Mouse (Mus musculus): ENCODE measurements at regions not wholly inside any gene's neighbourhood (a gene's known extent, or its start where the extent isn't known, plus 50 kb on each side); places are given as distances from the start of the nearest gene placed in this dataset.

DNA sequence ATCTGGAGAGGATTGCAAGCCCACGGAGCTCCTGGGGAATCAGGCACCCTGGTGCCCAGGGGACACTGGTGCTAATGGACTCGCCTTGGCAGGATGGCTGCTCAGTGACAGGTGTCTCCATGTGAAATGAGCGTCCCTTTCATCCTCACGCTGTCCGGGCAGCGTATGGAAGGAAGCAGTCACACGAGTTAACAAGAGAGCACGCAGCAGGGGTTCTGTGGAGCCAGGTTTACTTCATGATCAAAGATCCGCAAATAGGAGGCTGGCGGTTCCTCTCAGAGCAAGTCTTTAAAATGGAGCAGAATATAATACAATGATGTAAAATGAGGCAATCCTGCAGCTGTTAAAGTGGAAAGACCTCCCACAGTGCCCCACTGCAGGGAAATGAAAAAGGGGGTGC, 276.8 kb downstream of the Matn1 start:
- Histone ChIP-seq H3K4me2 (replicated peaks; ENCODE audit: low read depth) (no peak overlapping the region), H3K9me3 (ENCODE audit: control insufficient read depth, low read length) (no peaks in the 10 kb centered on the region), H3K36me3 (ENCODE audit: control insufficient read depth, insufficient read depth, low read length) (no peaks in the 10 kb centered on the region), H3K9ac (ENCODE audit: low read length) (no peak overlapping the region), H3K27ac (replicated peaks) (no peak overlapping the region), H3K4me1 (replicated peaks; ENCODE audit: control insufficient read depth, insufficient read depth) (no peaks in the 10 kb centered on the region), H3K27me3 (ENCODE audit: control insufficient read depth, insufficient read depth, low read length) (no peaks in the 10 kb centered on the region), H3K4me3 (ENCODE audit: low read depth, low read length) (no peak overlapping the region)
- ATAC-seq (ENCODE audit: low FRiP score, low TSS enrichment): no peak
- 87% methylated on average over 10 of the region's 10 CpGs for WGBS
- no peak for DNase-seq (ENCODE audit: low spot score)
- TF ChIP-seq EP300 (optimal IDR thresholded peaks at IDR 0.05): no peak
- TF ChIP-seq CTCF (IDR thresholded peaks at IDR 0.05; ENCODE audit: low read depth): no peak

DNA sequence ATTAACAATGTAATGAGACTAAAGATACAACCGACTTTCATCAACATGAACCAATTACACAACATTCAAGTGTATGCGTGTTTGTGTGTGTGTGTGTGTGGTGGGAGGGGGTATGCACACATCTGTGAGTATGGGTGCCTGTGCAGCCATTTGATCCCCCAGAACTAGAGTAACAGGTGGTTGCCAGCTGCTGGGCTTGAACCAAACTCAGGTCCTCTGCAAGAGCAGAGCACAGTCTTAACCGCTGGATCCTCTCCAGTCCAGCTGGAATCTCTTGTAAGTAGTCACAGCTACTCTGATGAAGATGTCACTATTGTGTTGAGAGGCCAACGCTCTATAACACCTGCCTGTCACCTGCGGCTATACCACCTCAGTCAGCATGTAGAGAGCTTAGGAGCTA, 286.2 kb downstream of the Matn1 start:
- no peak overlapping the region for H3K9ac ChIP-seq (ENCODE audit: low read length)
- no peak overlapping the region for H3K27ac ChIP-seq (replicated peaks)
- H3K9me3 ChIP-seq (ENCODE audit: control insufficient read depth, low read length): no peaks in the 10 kb centered on the region
- no peak overlapping the region for H3K4me3 ChIP-seq (ENCODE audit: low read depth, low read length)
- H3K4me1 ChIP-seq (replicated peaks; ENCODE audit: control insufficient read depth, insufficient read depth): no peaks in the 10 kb centered on the region
- no peaks in the 10 kb centered on the region for H3K27me3 ChIP-seq (ENCODE audit: control insufficient read depth, insufficient read depth, low read length)
- no peak overlapping the region for H3K4me2 ChIP-seq (replicated peaks; ENCODE audit: low read depth)
- TF ChIP-seq EP300 (optimal IDR thresholded peaks at IDR 0.05) (no peak), CTCF (IDR thresholded peaks at IDR 0.05; ENCODE audit: low read depth) (no peak)
- DNase-seq (ENCODE audit: low spot score) (no peak), ATAC-seq (ENCODE audit: low FRiP score, low TSS enrichment) (no peak)
- no peaks in the 10 kb centered on the region for H3K36me3 ChIP-seq (ENCODE audit: control insufficient read depth, insufficient read depth, low read length)
- WGBS: 82% methylated on average over 5 of the region's 5 CpGs

DNA sequence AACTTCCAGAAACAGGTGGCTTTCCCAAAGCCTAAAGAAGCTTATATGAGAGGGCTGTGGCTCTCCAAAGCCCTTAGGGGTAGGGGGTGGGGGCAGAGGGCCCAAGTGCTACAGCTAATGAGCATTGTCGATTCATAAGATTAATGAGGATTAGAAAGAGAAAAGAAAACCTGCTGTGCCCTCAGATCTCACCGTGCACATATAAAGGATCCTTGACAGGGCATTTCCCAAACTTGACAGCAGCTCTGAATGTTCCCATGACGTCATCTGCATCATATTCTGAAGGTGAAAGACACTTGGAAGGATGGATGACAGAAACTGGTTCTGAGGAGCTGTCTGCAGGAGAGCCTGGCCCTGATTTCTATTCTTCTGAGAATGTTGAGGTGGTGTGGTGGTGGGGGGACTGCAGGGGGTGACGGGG, 292.4 kb downstream of the Matn1 start:
- H3K4me1 ChIP-seq (replicated peaks; ENCODE audit: control insufficient read depth, insufficient read depth): no peaks in the 10 kb centered on the region
- TF ChIP-seq EP300 (optimal IDR thresholded peaks at IDR 0.05) (no peak), CTCF (IDR thresholded peaks at IDR 0.05; ENCODE audit: low read depth) (no peak)
- no peaks in the 10 kb centered on the region for H3K36me3 ChIP-seq (ENCODE audit: control insufficient read depth, insufficient read depth, low read length)
- no peaks in the 10 kb centered on the region for H3K27me3 ChIP-seq (ENCODE audit: control insufficient read depth, insufficient read depth, low read length)
- H3K27ac ChIP-seq (replicated peaks): no peak overlapping the region
- H3K9me3 ChIP-seq (ENCODE audit: control insufficient read depth, low read length): no peaks in the 10 kb centered on the region
- H3K4me3 ChIP-seq (ENCODE audit: low read depth, low read length): no peak overlapping the region
- H3K4me2 ChIP-seq (replicated peaks; ENCODE audit: low read depth): no peak overlapping the region
- DNase-seq (ENCODE audit: low spot score) (no peak), ATAC-seq (ENCODE audit: low FRiP score, low TSS enrichment) (no peak)
- WGBS: 46% methylated on average over 4 of the region's 4 CpGs
- no peak overlapping the region for H3K9ac ChIP-seq (ENCODE audit: low read length)

DNA sequence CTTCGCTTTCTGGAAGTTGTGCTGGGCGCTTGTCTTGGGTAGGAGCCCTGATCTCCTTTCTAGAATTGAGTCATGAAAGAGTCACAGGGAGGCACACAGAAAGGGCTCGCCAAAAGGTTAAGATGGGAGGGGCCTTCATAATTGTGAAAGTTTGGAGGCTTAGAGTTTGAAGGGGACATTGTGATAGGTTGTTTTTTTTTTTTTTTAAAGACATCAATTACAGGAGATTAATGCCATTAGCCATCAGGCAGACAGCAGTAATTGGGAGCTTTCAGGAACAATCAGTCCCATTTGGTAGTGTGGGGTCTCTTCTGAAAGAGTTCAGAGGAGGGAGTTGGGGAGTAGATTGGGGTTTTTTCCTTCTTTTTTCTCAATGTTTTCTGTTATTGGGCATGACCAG, 294.4 kb downstream of the Matn1 start:
- Histone ChIP-seq H3K4me1 (replicated peaks; ENCODE audit: control insufficient read depth, insufficient read depth) (no peaks in the 10 kb centered on the region), H3K4me3 (ENCODE audit: low read depth, low read length) (no peak overlapping the region), H3K4me2 (replicated peaks; ENCODE audit: low read depth) (no peak overlapping the region), H3K9ac (ENCODE audit: low read length) (no peak overlapping the region), H3K27me3 (ENCODE audit: control insufficient read depth, insufficient read depth, low read length) (no peaks in the 10 kb centered on the region), H3K27ac (replicated peaks) (no peak overlapping the region), H3K9me3 (ENCODE audit: control insufficient read depth, low read length) (no peaks in the 10 kb centered on the region), H3K36me3 (ENCODE audit: control insufficient read depth, insufficient read depth, low read length) (no peaks in the 10 kb centered on the region)
- no peak for DNase-seq (ENCODE audit: low spot score)
- WGBS: 71% methylated on average over 3 of the region's 3 CpGs
- no peak for ATAC-seq (ENCODE audit: low FRiP score, low TSS enrichment)
- TF ChIP-seq EP300 (optimal IDR thresholded peaks at IDR 0.05): no peak
- no peak for TF ChIP-seq CTCF (IDR thresholded peaks at IDR 0.05; ENCODE audit: low read depth)

DNA sequence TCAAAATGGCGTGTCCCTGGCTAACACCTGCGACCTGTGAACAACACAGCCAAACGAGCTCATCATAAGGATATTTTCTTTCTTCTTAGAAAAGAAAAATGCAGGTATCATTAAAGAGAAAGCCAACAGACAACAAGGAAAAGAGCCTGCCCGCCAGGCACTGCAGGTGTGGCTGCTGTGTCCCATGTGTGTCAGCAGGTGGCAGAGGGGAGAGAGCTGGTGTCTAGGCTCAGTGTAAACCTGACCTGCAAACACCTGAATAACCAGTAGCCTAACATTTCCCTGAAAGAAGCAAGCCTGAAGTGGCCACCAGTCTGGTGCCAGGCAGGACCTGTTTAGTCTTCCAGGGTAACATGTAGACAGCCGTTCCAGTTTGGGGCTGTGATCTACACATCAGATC, 294.9 kb downstream of the Matn1 start:
- TF ChIP-seq CTCF (IDR thresholded peaks at IDR 0.05; ENCODE audit: low read depth) (peak; percentile 52), EP300 (optimal IDR thresholded peaks at IDR 0.05) (no peak)
- H3K9ac ChIP-seq (ENCODE audit: low read length): no peak overlapping the region
- no peak overlapping the region for H3K4me2 ChIP-seq (replicated peaks; ENCODE audit: low read depth)
- H3K36me3 ChIP-seq (ENCODE audit: control insufficient read depth, insufficient read depth, low read length): no peaks in the 10 kb centered on the region
- WGBS: 62% methylated on average over 5 of the region's 5 CpGs
- no peak overlapping the region for H3K4me3 ChIP-seq (ENCODE audit: low read depth, low read length)
- H3K27me3 ChIP-seq (ENCODE audit: control insufficient read depth, insufficient read depth, low read length): no peaks in the 10 kb centered on the region
- no peaks in the 10 kb centered on the region for H3K9me3 ChIP-seq (ENCODE audit: control insufficient read depth, low read length)
- H3K27ac ChIP-seq (replicated peaks): no peak overlapping the region
- ATAC-seq (ENCODE audit: low FRiP score, low TSS enrichment): no peak
- no peaks in the 10 kb centered on the region for H3K4me1 ChIP-seq (replicated peaks; ENCODE audit: control insufficient read depth, insufficient read depth)
- DNase-seq (ENCODE audit: low spot score): no peak

DNA sequence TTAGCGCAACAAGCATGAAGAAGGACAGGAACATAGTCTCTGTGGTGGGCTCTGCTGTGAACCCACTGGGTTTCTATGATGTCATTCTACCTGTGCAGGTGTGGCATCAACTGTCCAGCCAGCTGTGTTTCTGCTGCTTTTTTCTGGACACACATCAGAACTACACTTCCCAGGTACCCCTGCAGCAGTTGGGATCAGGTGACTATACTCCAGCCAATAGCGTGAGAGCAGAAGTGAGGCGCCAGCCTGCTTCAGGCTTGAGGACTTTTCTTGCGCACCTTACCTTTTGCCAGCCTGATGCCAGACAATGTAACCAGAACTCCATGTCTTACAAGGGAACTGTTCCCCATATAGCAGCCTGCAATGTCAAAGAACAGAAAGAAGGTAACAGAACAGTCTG, 296.3 kb downstream of the Matn1 start:
- 83% methylated on average over 4 of the region's 4 CpGs for WGBS
- ATAC-seq (ENCODE audit: low FRiP score, low TSS enrichment) (no peak), DNase-seq (ENCODE audit: low spot score) (no peak)
- Histone ChIP-seq H3K4me2 (replicated peaks; ENCODE audit: low read depth) (no peak overlapping the region), H3K4me3 (ENCODE audit: low read depth, low read length) (no peak overlapping the region), H3K27me3 (ENCODE audit: control insufficient read depth, insufficient read depth, low read length) (no peaks in the 10 kb centered on the region), H3K4me1 (replicated peaks; ENCODE audit: control insufficient read depth, insufficient read depth) (no peaks in the 10 kb centered on the region), H3K27ac (replicated peaks) (no peak overlapping the region), H3K9me3 (ENCODE audit: control insufficient read depth, low read length) (no peaks in the 10 kb centered on the region), H3K9ac (ENCODE audit: low read length) (no peak overlapping the region), H3K36me3 (ENCODE audit: control insufficient read depth, insufficient read depth, low read length) (no peaks in the 10 kb centered on the region)
- TF ChIP-seq EP300 (optimal IDR thresholded peaks at IDR 0.05) (no peak), CTCF (IDR thresholded peaks at IDR 0.05; ENCODE audit: low read depth) (no peak)
